Mouse (Mus musculus): Measurements from ENCODE around the gene Tmigd3. TPM values are rescaled to one million over a fixed set of nuclear protein-coding genes. Genes with fewer than 3 reads are reported as not detected.

Gene Tmigd3
- total and polyA plus RNA-seq, 3 experiments: 0.25 TPM; not detected in 2

DNA sequence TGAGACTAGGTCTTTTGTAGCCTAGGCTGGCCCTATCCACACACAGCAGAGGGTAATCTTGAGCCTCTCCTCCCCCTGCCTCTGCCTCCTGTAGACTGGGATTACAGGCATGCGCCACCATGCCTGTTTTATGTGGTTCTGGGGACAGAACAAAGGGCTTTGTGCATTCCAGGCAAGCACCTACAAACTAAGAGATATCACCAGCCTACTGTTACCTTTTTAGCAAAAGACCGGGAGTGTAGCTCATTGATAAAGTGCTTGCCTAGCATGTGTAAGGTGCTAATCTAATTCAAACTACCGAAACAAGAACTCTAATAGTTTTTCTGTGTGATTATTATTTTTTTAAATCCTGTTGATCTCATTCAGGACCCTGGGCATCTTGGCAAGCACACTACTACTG lies 33.8 kb upstream of the Tmigd3 start:
- Histone ChIP-seq H3K4me3 (replicated peaks in 1 of 3; ENCODE audit: low read depth in 2 of 3, low read length in 2 of 3, poor library complexity in 1 of 3) (no peak overlapping the region), H3K4me2 (ENCODE audit: insufficient read depth, low read depth, poor library complexity, severe bottlenecking) (no peak overlapping the region), H3K79me2 (replicated peaks; ENCODE audit: control insufficient read depth, extremely low read depth, insufficient read depth, poor library complexity, severe bottlenecking) (no peaks in the 10 kb centered on the region), H3K9ac (ENCODE audit: insufficient read depth, low read depth) (no peak overlapping the region), H3K9me3 (replicated peaks; ENCODE audit: low read length) (no peaks in the 10 kb centered on the region), H3K4me1 (ENCODE audit: control insufficient read depth in 1 of 2, insufficient read depth in 2 of 2) (peaks cover 3 to 13% of the 10 kb centered on the region in 2 experiments; a peak in 1 of 4 replicates), H3K27ac (ENCODE audit: insufficient read depth, low read depth) (no peak overlapping the region), H3K27me3 (replicated peaks) (no peaks in the 10 kb centered on the region), H3K36me3 (replicated peaks in 1 of 2; ENCODE audit: control insufficient read depth in 1 of 2, insufficient read depth in 1 of 2, low read length in 1 of 2) (no peaks in the 10 kb centered on the region)
- TF ChIP-seq RAD21 (IDR thresholded peaks at IDR 0.05; ENCODE audit: low read depth, low read length) (no peak), JUND (conservative IDR thresholded peaks at IDR 0.05; ENCODE audit: low read depth, low read length) (no peak), ZMIZ1 (IDR thresholded peaks at IDR 0.05; ENCODE audit: low read depth, low read length) (no peak), ETS1 (conservative IDR thresholded peaks at IDR 0.05; ENCODE audit: low read depth, low read length) (no peak), MAX (IDR thresholded peaks at IDR 0.05; ENCODE audit: low read length) (no peak), ZNF384 (IDR thresholded peaks at IDR 0.05; ENCODE audit: low read depth, low read length) (no peak), JUN (IDR thresholded peaks at IDR 0.05; ENCODE audit: insufficient read depth, low read depth, low read length) (no peak), CHD2 (IDR thresholded peaks at IDR 0.05; ENCODE audit: low read length) (no peak), MEF2A (IDR thresholded peaks at IDR 0.05; ENCODE audit: borderline replicate concordance, low read depth, low read length) (no peak), NRF1 (IDR thresholded peaks at IDR 0.05; ENCODE audit: low read depth, low read length) (no peak), TCF12 (IDR thresholded peaks at IDR 0.05; ENCODE audit: low read depth, low read length) (no peak), MAFK (IDR thresholded peaks at IDR 0.05; ENCODE audit: insufficient replicate concordance, low read length) (no peak), EP300 (IDR thresholded peaks at IDR 0.05; ENCODE audit: low read length) (no peak), RCOR1 (conservative IDR thresholded peaks at IDR 0.05; ENCODE audit: low read depth, low read length) (no peak), ELF1 (IDR thresholded peaks at IDR 0.05; ENCODE audit: low read depth, low read length) (no peak)
- in situ Hi-C loops (cut with MboI; ENCODE audit: low pct_ligation_motif_present, low pct_unique_long_range_greater_than_20kb, low sequenced_read_pairs) (no loop called here), dilution Hi-C loops (cut with MboI; ENCODE audit: extremely low pct_ligation_motif_present, extremely low pct_unique_long_range_greater_than_20kb, low sequenced_read_pairs) (no loop called here)
- DNase-seq (ENCODE audit: extremely low read depth): no peak

DNA sequence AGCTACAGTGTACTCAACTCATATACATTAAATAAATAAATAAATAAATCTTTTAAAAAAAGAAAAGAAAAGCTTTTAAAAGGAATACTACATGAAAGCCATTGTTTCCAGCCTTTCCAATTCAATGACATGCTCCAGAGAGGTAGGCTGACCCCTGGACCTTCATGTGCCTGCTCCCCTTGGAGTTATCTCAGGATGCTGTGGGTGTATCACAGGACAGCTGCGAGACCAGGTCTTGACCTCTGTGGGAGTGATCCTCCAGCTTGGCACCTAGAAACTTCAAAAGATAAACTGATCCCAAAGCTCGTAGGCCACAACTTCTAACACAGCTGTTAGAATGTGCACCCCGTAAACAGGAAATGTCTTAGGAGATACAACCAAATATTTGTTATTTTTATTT lies 32.0 kb upstream of the Tmigd3 start:
- Histone ChIP-seq H3K27me3 (replicated peaks) (no peaks in the 10 kb centered on the region), H3K4me2 (ENCODE audit: insufficient read depth, low read depth, poor library complexity, severe bottlenecking) (no peak overlapping the region), H3K4me1 (ENCODE audit: control insufficient read depth in 1 of 2, insufficient read depth in 2 of 2) (peaks cover 3 to 4% of the 10 kb centered on the region in 2 experiments; a peak in 1 of 4 replicates), H3K9ac (ENCODE audit: insufficient read depth, low read depth) (no peak overlapping the region), H3K27ac (ENCODE audit: insufficient read depth, low read depth) (no peak overlapping the region), H3K79me2 (replicated peaks; ENCODE audit: control insufficient read depth, extremely low read depth, insufficient read depth, poor library complexity, severe bottlenecking) (no peaks in the 10 kb centered on the region), H3K9me3 (replicated peaks; ENCODE audit: low read length) (no peaks in the 10 kb centered on the region), H3K4me3 (replicated peaks in 1 of 3; ENCODE audit: low read depth in 2 of 3, low read length in 2 of 3, poor library complexity in 1 of 3) (no peak overlapping the region), H3K36me3 (replicated peaks in 1 of 2; ENCODE audit: control insufficient read depth in 1 of 2, insufficient read depth in 1 of 2, low read length in 1 of 2) (no peaks in the 10 kb centered on the region)
- no peak for DNase-seq (ENCODE audit: extremely low read depth)
- dilution Hi-C loops (cut with MboI; ENCODE audit: extremely low pct_ligation_motif_present, extremely low pct_unique_long_range_greater_than_20kb, low sequenced_read_pairs): no loop called here
- TF ChIP-seq EP300 (IDR thresholded peaks at IDR 0.05; ENCODE audit: low read length) (no peak), JUND (conservative IDR thresholded peaks at IDR 0.05; ENCODE audit: low read depth, low read length) (no peak), MAFK (IDR thresholded peaks at IDR 0.05; ENCODE audit: insufficient replicate concordance, low read length) (no peak), ELF1 (IDR thresholded peaks at IDR 0.05; ENCODE audit: low read depth, low read length) (no peak), POLR2AphosphoS2 (IDR thresholded peaks at IDR 0.05; ENCODE audit: low read depth, low read length) (no peak), SIN3A (IDR thresholded peaks at IDR 0.05; ENCODE audit: low read length) (no peak), MAX (IDR thresholded peaks at IDR 0.05; ENCODE audit: low read length) (no peak), MEF2A (IDR thresholded peaks at IDR 0.05; ENCODE audit: borderline replicate concordance, low read depth, low read length) (no peak), RCOR1 (conservative IDR thresholded peaks at IDR 0.05; ENCODE audit: low read depth, low read length) (no peak), TBP (conservative IDR thresholded peaks at IDR 0.05; ENCODE audit: low read depth, low read length) (no peak), ZC3H11A (IDR thresholded peaks at IDR 0.05; ENCODE audit: low read depth, low read length) (no peak), POLR2A (IDR thresholded peaks at IDR 0.05; ENCODE audit: low read depth, low read length) (no peak), ZMIZ1 (IDR thresholded peaks at IDR 0.05; ENCODE audit: low read depth, low read length) (no peak), HCFC1 (IDR thresholded peaks at IDR 0.05; ENCODE audit: low read depth, low read length) (no peak)
- in situ Hi-C loops (cut with MboI; ENCODE audit: low pct_ligation_motif_present, low pct_unique_long_range_greater_than_20kb, low sequenced_read_pairs): no loop called here

All from CH12.LX (cell line).